Mouse (Mus musculus): ENCODE measurements around the gene Ddx39b.

- TF ChIP-seq EP300 (IDR thresholded peaks at IDR 0.05; ENCODE audit: insufficient read depth, low read depth, low read length) (no peak), CTCF (IDR thresholded peaks at IDR 0.05) (no peak)
Observed at GRCm38 (mm10) chr17:35240384-35241304, 902 bp upstream of the Ddx39b start.

Measured in heart, adult 2 months (tissue).